Mouse (Mus musculus) CD8-positive naive resting alpha-beta T cell, adult 2 months (primary cell): Measurements from ENCODE around the gene Dnajc21.

Experiments
- DNase-seq, 2 experiments: peaks; one replicate each; pipeline ENCODE4 v3.0.0; 2022; ENCODE audit warnings: low read depth in 2 of 2, low spot score in 2 of 2

Gene Dnajc21

DNA sequence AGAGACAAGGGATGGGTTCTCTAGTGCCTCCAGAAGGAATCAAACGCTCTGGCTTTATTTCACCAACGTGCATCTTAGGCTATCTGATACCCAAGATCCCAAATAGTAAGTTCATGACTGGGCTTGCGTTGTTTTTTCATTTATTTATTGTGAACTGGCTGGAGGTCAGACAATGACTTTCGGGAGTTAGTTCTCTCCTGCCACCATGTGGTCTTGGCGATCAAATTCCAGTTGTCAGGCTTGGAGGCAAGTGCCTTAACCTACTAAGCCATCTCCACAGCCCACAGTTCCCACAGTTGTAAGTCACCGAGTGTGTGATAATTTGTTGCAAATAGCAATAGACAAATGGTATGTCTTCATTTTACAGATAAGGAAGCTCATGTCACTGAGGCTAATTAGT, 30.4 kb downstream of the Dnajc21 start:
- no peak for DNase-seq

DNA sequence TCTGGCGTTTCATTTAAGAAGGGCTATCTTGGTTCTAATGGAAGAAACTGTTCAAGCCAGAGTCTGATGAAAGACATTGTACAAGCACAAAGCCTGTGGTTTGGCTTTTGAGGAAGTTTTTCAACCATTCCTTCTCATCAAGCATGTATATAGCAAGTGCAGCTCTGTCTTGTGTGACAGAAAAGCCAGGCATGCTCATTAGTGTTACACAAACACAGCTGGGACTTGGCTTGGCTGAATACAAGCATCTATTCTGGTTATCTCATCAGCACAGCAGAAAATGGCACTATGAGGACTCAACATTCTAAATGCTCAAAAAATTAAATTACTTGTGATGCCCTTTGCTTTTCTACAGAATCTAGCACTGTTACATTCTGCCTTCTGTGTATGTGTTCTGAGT, 33.4 kb downstream of the Dnajc21 start:
- no peak for DNase-seq

DNA sequence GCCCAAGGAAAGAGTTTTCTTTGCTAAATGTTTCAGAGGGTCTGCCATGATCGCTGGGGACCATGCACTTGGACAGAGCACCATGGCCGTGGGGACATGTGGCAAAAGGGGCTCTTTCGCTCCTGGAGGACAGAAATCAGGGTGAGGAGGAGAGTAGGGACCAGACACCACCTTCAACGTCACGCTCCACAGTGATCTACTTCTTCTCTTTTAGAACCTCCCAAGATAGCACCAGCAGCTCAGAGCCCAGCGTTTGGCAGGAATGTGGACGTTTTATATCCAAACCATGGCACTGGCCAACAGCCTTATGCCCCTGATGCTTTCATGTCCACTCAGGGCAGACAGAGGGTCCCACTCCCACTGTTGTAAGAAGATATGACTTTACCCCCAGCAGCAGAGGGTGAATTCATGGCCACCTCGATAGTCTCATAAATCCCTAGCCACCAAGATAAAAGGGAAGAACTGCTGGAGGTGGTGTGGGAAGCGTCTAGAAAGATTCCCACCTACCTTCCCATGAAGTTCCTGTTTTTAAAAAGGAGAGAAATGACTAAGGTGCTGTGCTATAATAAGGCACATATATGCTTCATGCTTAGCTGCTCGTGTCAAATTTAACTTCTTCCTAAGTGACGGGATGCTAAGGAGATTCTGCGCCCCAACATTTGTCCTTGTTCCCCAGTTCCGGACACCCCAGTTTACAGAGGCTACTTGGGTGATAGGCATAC, 43.6 kb downstream of the Dnajc21 start:
- no peak for DNase-seq

DNA sequence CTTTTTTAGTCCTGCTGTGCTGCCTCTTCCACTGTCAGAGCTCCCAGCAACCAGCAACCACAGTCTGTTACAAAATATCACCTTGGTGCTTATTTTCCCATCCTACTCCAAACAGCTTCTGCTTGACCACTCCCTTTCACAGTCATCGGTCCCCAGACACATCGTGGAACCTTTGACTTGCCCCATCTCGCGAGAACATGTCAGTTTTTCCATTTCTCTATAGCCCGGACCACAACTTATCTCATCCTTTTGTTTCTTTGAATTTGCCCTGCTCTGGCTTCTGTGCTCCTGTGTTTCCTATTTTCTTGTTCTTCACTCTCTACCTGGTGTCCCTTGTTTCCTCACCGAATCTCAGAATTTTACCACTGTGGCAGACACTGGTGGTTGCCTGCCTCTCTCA, 44.2 kb downstream of the Dnajc21 start:
- no peak for DNase-seq

DNA sequence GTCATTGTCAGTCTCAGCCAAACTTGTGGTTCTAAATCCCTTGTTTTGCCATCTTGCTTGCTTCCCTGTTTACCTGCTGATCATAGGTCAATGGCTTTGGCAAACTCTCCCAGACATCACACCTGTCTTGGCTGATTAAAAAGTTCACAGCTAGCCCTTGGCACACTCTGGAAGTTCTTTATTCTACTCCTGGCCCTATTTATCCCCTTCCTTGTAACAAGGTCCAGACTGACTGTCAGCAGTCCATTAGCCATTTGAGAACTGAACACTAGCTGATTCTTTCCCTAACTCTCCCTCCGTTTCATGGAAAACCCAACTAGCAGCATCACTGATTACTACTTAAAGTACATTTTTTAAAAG, 48.6 kb downstream of the Dnajc21 start:
- no peak for DNase-seq

DNA sequence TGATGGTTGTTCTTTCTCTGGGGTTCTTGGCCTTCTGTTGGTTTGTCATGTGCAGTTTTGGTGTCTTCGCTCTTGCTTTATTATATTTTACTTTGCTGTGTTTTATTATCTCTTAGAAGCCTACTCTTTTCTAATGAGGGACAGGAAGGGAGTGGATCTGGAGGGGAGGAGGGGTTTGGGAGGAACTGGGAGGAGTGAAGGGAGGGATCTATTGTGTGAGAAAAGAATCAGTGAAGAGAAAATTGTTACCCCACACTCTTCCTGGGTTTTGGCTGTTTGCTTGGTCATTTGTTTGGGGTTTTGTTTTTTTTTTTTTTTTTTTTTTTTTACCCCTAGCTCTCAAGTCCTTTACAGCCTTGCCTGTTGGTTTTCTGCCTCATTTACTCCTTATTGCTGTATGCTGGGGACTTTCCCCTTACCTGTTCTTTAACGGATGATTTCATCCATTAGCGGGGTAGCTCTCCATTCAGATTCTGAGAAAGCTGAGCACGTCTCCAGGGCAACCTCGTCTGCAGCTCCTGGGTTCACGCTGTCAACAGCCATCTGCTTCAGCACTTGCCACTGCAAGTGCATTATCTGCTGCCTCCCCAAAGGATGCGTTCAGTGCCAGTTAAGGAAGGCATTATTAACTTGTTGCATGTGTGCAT, 49.1 kb downstream of the Dnajc21 start:
- DNase-seq, result no peak

DNA sequence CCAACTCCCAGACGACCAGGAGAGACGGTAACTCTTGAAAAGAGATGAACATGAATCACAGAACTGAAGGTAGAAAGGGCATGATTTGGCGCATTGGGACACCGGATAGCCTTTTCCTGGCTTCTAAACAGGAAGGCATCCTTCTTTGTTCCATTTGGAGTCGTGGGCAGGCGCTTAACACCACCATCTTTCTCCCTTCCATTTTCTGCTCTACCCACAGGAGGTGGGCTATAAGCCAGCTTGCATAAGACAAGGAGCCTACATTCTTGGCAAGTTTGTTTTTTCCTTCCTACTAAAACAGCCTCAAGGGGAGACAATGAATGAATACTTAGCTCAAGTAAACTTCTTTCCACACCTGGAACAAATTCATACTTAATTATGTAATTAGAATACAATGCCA, 56.7 kb downstream of the Dnajc21 start:
- no peak for DNase-seq

DNA sequence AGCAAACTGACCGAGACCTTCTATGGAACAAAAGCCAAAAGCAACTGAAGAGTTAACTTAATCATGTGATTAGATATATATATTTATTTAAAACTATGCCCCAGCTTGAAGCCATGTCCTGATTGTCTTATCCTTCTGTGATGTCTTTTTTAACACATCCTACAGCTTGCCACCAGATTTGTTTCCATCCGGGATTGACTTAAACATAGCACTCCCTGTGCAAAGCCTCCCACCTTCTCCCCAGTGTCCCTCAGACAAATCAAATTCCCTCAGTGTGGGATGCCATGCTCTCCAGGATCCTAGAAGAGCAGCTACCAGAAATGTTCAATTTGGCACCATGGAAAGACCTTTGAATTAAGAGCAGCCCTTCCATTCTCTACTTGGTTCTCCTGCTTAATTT, 59.4 kb downstream of the Dnajc21 start:
- DNase-seq, result no peak

DNA sequence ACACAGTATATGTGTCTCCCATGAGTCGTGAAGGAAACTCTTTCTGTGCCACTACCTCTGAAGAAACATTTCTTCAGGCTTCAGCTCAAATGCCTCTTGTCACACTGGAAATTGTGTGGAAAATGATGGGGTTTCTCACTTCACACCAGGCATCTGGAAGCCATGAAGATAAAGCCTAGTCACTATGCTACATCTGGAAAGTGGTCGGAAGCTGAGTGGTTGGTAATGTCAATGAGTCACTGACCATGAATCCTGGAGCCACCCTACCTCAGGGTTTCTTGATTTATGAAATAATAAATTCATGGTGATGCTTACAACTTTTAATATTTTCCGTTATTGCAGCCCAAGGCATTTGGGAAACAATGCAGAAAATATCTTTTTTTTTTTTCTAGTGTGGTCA, 60.5 kb downstream of the Dnajc21 start:
- DNase-seq, result no peak

DNA sequence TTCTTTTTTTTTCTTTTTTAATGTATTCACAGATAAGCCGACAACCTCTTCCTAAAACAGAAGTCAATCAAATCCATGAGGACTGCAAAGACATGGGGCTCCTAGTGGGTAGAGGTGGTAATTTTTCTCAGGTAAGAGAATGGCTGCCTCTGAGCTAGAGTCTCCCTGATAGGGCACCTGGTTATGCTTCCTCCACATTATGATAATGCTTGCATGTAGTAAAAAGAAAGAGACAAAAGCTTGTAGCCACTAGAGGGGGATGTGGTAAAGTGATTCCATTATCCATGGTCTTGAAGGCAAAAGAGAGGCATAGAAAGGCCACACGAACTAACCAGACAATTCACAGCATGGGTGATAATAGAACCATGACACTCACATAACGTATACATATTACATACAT, 69.9 kb downstream of the Dnajc21 start:
- no peak for DNase-seq

DNA sequence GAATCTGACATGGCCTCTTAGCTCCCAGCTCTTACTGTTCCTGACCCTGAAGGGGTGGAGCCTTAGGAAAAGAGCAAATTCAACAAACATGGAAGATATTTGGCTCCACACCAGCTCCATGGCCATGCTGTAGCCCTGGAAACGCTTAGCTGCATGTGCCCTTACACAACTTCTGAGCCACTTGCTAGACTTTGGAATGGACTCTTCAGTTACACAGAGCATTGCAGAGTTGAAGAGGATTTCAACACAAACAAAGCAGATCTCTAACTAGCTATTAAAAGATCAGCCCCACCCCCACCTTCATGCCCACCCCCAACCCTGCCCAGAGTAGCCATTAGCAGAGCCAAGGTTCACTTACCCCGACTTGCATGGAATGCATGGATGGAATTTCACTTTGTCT, 70.5 kb downstream of the Dnajc21 start:
- no peak for DNase-seq
